Mouse (Mus musculus): ENCODE results near the gene Qpctl.

The Qpctl gene

GRCm38 (mm10) chr7:19121686-19122085 is 27.4 kb downstream of the Qpctl start:
- no peak for DNase-seq (ENCODE audit: low read depth, low spot score)

- peak; percentile 97 for DNase-seq (ENCODE audit: low read depth, low spot score)
Observed at GRCm38 (mm10) chr7:19119631-19120429, 29.3 kb downstream of the Qpctl start, which contains the start of gene Fbxo46. TSS of gene Fbxo46 (plus strand) at chr7:19119859.

GRCm38 (mm10) chr7:19119083-19119482 is 30.0 kb downstream of the Qpctl start:
- no peak for DNase-seq (ENCODE audit: low read depth, low spot score)

- peak; percentile 56 for DNase-seq (ENCODE audit: low read depth, low spot score)
Observed at GRCm38 (mm10) chr7:19118028-19118771, 30.9 kb downstream of the Qpctl start, which contains the start of gene Gm4969. TSS of gene Gm4969 (minus strand) at chr7:19118368.

DNA sequence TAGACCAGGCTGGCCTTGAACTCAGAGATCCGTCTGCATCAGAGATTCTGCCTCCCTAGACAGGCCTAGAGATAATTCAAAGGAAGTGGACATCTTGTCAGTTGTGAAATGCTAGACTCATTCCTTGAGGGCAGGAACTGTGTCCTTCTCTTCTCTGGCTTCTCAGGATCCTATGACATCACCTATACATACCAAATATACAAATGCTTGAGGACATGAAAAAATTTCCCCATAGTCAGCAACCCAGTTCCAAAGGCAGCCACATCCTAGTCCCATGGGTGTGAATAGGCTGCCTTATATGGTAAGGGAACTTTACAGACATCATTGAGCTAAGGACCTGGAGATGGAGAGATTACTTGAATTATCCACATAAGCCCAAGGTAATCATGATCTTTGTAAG is 39.5 kb downstream of the Qpctl start:
- no peak for DNase-seq (ENCODE audit: low read depth, low spot score)

DNA sequence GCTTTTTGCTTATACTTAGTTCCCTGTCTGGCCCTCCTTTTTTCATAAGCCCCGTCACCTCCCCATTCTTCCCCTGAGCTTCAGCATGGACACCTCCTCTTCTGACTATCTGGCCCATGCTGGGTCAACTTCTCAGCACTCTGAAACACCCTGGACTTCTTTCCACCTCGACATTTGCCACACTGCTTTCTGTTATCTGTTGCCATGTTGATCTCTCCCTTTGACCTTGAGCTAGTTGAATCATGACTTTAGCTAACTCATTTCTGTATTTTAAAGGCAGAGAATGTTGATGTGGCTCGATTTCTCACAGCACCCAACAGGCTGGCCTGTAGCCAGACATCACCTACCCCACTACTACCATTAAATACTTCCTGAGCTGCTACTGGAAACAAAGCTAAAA is 41.7 kb downstream of the Qpctl start:
- DNase-seq (ENCODE audit: low read depth, low spot score), result no peak

DNA sequence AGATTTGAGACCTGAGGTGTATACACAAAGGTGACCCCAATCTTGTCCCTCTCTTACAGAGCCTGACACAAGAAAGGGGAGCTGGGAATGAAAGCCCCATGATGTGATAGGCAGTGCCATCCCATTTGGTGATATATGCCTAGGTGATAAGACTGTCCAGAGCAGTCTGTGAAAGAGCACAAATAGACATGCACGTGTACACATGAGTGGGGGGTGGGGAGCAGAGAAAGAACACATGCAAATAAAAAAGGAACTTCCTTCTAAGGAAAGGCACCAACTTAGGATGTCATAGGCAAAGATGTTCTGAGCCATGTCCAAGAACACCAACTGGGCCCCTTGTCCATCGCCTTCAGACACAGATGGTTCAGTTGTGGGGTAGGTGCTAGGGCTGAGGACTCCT is 44.6 kb downstream of the Qpctl start:
- DNase-seq (ENCODE audit: low read depth, low spot score), result no peak

GRCm38 (mm10) chr7:19103741-19104140 is 45.4 kb downstream of the Qpctl start:
- DNase-seq (ENCODE audit: low read depth, low spot score), result no peak

DNA sequence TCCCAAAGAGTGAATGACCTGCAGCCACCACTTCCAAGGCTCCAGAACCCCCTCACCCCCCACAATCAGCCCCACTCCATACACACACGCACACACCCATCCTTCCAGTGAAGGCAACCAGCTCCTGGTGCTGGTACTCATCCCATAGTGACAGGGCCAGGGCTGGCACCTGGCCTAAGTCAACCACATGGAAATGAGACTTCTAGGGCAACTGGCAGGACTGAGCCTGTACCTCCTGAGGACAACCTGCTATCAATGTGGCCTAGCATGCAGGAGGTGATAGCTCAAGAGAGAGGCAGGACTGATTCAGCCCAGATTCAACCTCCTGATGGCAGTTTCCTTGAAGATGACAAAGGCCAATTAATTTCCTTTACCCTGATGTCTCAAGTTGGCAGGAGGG is 48.8 kb downstream of the Qpctl start:
- no peak for DNase-seq (ENCODE audit: low read depth, low spot score)

DNA sequence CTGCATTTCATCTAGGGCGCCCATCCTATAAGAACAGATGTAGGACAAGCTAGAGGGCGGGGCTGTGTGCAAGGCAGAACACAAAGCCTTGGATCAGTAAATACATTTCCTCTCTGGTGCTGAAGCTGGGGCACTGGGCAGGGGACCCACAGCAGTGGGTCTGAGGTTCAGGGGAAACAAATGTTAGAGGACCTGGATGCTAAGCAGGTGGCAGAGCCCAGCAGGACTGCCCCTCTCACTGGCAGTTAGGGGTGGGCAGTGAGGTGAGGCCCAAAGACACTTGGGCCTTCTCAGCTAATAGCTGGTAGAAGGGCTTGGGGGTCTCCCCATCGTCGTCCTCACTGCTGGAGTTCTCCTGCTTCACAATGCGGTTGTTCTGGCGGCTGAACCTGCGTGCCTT is 50.3 kb downstream of the Qpctl start:
- DNase-seq (ENCODE audit: low read depth, low spot score), result no peak

- DNase-seq (ENCODE audit: low read depth, low spot score), result no peak
Observed at GRCm38 (mm10) chr7:19097863-19098262, 51.2 kb downstream of the Qpctl start.

DNA sequence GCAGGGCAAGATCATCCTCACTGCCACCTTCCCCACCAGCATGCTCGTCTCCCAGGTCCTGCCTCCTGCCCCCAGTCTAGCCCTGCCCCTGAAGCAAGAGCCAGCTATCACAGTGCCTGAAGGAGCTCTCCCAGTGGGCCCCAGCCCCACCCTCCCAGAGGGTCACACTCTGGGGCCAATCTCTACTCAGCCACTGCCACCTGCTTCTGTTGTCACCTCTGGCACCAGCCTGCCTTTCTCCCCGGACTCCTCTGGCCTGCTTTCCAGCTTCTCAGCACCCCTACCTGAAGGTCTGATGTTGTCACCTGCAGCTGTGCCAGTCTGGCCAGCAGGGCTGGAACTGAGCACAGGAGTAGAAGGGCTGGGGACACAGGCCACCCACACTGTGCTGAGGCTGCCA is 51.9 kb downstream of the Qpctl start:
- no peak for DNase-seq (ENCODE audit: low read depth, low spot score)

DNA sequence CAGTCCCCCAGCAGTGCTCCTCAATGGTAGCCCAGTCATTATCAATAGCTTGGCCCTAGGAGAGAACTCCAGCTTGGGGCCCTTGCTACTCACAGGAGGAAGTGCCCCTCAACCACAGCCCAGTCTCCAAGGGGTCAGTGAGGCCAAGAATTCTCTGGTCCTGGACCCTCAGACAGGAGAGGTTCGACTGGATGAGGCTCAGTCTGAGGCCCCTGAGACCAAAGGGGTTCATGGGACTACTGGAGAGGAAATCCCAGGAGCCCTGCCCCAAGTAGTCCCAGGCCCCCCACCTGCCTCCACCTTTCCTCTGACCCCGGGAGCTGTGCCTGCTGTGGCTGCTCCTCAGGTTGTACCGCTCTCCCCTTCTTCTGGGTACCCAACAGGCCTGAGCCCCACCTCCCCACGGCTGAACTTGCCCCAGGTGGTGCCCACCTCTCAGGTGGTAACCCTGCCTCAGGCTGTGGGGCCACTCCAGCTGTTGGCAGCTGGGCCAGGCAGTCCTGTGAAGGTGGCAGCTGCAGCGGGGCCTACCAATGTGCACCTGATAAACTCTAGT is 52.6 kb downstream of the Qpctl start:
- no peak for DNase-seq (ENCODE audit: low read depth, low spot score)

GRCm38 (mm10) chr7:19095751-19096110 is 53.4 kb downstream of the Qpctl start:
- DNase-seq (ENCODE audit: low read depth, low spot score), result peak; percentile 86

DNA sequence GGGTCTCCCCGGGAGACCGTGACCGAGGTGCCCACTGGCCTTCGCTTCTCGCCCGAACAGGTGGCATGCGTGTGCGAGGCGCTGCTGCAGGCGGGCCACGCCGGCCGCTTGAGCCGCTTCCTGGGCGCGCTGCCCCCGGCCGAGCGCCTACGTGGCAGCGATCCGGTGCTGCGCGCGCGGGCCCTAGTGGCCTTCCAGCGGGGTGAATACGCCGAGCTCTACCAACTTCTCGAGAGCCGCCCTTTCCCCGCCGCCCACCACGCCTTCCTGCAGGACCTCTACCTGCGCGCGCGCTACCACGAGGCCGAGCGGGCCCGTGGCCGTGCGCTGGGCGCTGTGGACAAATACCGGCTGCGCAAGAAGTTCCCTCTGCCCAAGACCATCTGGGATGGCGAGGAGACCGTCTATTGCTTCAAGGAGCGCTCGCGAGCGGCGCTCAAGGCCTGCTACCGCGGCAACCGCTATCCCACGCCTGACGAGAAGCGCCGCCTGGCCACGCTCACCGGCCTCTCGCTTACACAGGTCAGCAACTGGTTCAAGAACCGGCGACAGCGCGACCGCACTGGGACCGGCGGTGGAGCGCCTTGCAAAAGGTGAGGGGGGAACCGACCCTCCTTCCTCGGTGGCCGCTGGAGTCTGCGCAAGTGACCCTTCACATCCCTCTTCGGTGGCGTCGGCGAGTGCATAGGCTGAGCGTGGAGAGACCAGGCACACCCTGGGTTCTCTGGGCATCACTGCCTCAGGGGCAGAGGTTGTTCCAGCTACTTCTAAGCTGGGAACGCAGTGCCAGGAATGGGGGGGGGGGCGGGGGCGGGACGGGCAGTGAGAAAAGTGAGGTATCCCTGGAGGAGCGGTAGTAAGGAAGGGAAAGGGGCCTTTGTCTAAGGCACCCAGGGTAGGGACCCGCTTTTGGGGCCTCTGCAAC is 54.0 kb downstream of the Qpctl start:
- DNase-seq (ENCODE audit: low read depth, low spot score), result peak; percentile 32

- no peak for DNase-seq (ENCODE audit: low read depth, low spot score)
Observed at GRCm38 (mm10) chr7:19094471-19094825, 54.6 kb downstream of the Qpctl start, which contains the start of gene Six5. TSS of gene Six5 (plus strand) at chr7:19094594.

DNA sequence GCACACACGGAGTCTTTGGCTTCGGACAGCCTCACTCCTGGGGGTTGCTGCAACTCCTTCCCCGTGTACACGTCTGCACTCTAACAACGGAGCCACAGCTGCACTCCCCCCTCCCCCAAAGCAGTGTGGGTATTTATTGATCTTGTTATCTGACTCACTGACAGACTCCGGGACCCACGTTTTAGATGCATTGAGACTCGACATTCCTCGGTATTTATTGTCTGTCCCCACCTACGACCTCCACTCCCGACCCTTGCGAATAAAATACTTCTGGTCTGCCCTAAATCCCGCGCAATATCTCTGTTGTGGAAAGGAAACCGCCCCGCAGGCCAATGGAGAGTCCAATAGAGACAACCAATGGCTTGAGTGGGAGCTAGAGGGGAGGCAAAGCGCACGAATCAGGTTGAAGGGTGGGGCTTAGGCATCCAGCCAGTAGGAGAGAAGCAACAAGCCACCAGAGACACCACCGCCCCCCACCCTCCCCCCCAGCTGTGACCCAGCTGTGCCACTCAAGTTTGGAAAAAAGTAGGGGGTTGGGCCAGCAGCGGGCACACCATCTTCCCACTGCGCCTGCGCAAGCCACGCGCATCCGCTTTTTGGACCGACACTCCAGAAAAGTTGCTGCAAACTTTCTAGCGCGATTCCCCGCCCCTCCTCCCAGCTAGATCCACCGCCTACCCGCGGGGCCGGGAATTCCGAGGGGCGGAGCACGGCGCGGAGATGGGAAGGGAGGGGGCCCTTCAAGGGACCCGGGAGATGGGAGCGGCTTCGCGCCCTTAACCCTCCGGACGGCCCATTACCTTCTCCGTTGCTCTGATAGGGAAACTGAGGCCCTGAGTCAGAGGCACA is 55.3 kb downstream of the Qpctl start:
- DNase-seq (ENCODE audit: low read depth, low spot score), result peak; percentile 99

GRCm38 (mm10) chr7:19093174-19093521 is 55.9 kb downstream of the Qpctl start:
- DNase-seq (ENCODE audit: low read depth, low spot score), result peak; percentile 83

DNA sequence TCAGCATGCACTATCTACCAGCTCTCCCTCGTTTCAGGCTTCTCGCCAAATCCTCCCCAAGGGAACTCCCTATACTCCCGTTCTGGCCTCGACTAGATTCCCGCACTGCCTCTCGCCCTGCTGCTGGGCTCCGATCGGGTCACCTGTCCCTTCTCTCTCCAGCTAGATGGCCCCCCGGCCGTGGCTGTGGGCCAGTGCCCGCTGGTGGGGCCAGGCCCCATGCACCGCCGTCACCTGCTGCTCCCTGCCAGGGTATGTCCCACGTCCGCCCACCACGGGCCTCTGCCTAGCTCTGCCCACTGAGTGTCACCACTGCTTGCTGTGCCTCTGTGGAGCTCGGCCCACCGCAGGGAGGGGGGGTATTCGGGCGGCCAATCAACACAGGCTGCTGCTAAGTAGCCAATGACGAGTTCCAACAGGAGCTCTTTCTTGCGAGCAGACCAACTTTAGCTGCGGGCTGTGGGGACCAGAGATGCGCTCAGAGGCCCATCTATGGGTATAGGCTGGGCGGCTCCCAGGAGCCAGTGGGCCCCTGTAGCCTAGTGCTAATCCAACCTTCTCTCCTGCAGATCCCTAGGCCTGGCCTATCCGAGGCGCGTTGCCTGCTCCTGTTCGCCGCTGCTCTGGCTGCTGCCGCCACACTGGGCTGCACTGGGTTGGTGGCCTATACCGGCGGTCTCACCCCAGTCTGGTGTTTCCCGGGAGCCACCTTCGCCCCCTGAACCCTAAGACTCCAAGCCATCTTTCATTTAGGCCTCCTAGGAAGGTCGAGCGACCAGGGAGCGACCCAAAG is 56.5 kb downstream of the Qpctl start:
- DNase-seq (ENCODE audit: low read depth, low spot score), result peak; percentile 78

DNA sequence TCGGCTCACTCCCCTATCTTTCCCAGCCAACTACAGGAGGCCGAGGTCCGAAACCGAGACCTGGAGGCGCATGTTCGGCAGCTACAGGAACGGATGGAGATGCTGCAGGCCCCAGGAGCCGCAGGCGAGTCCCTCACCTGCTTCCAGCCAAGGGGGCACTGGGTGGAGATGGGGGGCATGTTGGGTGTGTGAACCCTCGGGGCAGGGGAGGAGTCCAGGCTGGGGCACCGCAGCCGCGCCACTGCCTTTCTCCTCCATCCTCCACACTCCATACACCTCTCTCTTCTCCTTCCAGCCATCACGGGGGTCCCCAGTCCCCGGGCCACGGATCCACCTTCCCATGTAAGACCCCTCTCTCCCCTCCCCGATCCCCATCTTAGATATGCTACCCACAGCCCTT is 57.2 kb downstream of the Qpctl start:
- no peak for DNase-seq (ENCODE audit: low read depth, low spot score)

Measured in forelimb bud, embryonic 11.5 days (tissue).